Mouse (Mus musculus) testis, postnatal 14 days (tissue): Measurements from ENCODE around the gene Otulinl.

ENCODE experiments used
- DNase-seq: peaks from one replicate; pipeline ENCODE4 v3.0.0; 2021; ENCODE audit warnings: low spot score

Gene Otulinl

DNA sequence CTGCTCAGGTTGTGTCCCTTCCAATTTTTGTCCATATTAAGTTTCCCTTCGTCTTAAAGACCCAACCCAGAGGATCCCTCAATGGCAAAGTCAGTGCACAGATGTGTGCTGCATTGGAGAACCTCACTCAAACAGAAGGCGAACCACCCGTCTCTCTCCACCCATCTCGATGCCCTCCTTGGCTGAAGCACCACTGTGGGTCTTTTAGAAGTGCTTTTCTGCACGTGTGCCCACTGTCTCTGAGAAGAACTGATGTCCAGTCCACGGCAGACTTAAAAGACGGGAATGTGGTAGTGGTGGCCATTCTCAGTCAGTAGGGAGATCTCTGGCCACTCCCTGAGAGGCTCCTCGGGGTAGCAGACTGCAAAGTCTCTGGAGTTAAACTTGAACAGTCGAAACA lies 24.8 kb downstream of the Otulinl start:
- DNase-seq = no peak

DNA sequence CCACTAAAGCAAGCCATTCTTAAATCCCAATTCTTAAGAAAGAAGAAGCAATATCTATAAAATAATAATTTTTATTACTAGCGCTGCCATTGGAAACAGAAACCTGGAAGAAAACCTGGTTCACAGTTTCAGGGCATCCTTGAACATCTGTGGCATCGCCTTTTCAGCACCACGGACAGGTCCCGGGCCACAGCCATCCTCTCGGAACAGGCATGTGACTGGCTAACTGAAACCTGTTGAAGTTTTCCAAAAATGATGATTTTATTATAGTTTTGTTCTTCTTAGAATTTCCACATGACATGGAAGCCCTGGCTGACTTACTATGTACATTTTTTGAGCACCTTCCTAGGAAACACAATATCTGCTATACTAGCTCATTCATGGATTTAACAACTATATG lies 26.4 kb downstream of the Otulinl start:
- no peak for DNase-seq

GRCm38 (mm10) chr15:27647686-27648085 lies 33.7 kb downstream of the Otulinl start:
- DNase-seq = no peak

DNA sequence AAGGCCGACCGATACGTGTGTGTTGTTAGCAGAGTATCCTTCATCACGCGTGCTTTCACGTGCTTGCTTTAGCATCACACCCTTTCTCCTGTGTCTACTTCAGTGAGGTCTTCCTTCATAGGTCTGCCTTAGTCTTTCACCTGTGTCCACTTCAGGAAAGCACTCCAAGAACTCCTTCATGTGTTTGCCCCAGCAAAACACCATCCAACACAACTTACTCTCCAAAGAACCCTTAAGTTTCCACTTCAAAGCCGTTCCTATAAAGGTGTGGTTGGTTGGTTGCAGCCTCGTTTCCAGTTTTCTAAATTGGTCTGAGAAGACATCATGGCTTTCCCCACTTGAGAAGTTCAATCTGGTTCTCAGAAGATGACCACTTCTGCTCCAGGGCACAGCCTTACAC lies 34.7 kb downstream of the Otulinl start:
- no peak for DNase-seq

DNA sequence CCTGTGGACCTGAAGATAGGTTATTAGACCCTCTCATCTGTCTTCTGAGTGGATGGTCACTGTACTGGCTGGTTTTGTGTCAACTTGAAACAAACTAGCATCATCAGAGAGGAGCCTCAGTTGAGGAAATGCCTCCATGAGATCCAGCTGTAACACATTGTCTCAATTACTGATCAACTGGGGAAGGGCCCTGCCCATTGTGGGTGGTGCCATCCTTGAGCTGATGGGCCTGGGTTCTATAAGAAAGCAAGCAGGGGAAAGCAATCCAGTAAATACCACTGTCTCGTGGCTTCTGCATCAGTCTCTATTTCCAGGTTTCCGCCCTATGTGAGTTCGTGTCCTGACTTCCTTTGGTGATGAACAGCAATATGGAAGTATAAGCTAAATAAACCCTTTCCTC lies 36.1 kb downstream of the Otulinl start:
- no peak for DNase-seq

GRCm38 (mm10) chr15:27642895-27643294 lies 38.5 kb downstream of the Otulinl start:
- no peak for DNase-seq

- no peak for DNase-seq
These were observed 40.2 kb downstream of the Otulinl start for GRCm38 (mm10) chr15:27641171-27641570.

- no peak for DNase-seq
These were observed 47.2 kb downstream of the Otulinl start for GRCm38 (mm10) chr15:27633941-27634900.

DNA sequence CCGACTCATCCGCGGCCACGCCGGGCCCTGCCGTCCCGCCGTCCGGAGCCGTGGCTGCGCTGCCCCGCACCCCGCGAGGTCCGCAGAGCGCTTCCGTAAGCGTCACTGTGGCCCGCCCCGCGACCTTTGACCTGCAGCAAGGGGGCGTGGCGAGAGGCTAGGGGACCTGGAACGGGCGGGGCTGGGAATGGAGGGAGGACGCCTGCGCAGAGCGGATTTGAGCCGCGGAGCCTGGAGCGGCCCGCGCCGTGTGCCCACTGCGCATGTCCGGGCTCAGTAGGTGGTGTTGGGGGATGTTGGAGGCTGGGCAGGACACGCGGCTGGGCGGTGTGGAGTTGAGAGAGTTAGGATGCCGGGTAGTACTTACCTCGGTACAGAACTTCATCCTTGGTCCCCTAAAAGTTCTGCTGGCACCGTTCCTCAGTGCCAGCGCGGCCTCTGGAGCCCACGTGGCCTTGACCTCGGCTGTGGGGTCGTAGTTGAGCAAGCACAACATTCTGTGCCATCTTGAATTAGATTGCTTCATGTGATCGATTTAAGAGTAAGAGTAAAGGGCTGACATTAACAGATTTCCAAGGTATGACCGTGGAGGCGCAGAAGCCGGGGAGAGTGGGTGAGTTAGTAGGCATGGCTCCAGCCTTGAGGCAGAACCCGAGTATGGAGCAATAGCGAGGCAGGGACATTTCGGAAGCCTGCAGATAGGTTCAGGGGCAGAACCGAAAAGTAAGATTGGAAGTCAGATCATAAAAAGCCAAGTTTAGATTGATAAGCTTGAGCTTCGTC lies 50.6 kb downstream of the Otulinl start, which contains the start of gene Otulin:
Gene Otulin, minus strand, starts transcription at position 93 of the 783 bp plus-strand sequence.
- peak; percentile 97 for DNase-seq

GRCm38 (mm10) chr15:27629800-27630600 lies 51.4 kb downstream of the Otulinl start:
- DNase-seq = no peak

DNA sequence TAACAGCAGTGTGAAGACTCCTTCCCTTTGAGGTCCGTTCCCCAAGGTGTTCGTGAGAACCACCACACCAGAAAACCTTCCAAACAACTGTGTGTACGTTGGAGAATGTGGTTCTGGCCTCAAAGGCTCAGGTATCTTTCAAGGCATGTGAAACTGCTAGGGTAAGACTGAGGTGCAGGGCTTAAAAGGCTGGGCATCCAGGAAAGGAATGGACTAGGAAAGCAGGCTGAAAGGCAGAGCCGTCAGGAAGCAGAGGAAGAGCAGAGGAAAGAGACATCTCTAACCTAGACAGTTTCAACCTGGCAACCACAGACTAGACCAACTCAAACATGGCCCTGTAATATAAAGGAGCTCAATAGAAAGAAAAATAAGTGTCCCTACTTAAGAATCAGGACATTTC lies 52.3 kb downstream of the Otulinl start:
- no peak for DNase-seq

- DNase-seq = no peak
These were observed 53.6 kb downstream of the Otulinl start for GRCm38 (mm10) chr15:27627794-27628193.

GRCm38 (mm10) chr15:27626314-27626713 lies 55.1 kb downstream of the Otulinl start:
- no peak for DNase-seq

GRCm38 (mm10) chr15:27625890-27626255 lies 55.5 kb downstream of the Otulinl start:
- no peak for DNase-seq

DNA sequence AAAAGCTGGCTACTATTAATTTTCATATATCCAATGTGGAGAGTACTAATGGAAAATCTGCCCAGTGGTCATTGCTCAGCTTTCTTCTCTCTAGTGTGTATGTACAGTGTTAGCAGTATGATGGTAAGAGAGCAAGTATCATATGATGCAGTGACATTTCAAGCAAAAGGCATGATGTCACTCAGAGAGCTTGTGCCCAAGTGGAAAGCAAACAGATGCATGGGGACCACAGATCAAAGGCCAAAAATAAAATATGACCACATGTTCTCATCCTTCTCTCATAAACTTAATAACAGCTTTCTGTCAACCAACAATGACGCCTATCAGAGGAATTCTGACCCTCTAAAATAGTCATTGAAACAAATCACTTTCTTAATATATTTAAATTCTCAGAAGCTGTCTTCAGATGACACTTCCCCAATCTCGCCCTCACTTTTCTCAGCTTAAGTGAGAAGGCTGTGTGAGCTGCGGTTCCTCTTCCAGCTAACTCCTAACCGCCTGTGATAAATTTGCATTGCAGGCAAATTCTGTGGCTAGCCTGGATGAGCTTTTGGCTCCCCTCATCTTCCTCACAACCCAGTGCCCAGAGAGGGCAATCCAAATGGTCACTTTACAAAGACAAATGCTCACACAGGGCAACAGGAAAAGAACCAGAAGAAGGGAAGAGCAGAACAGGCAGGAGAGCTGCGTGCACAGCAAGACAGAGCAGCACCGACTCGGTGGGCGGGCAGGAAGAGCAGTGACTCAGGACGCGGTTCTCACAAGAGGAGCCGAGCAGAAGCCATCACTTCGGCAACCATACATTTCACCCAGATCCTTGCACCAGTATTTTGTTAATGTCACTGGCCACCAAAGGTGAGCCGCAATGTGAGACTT lies 56.1 kb downstream of the Otulinl start:
- no peak for DNase-seq

DNA sequence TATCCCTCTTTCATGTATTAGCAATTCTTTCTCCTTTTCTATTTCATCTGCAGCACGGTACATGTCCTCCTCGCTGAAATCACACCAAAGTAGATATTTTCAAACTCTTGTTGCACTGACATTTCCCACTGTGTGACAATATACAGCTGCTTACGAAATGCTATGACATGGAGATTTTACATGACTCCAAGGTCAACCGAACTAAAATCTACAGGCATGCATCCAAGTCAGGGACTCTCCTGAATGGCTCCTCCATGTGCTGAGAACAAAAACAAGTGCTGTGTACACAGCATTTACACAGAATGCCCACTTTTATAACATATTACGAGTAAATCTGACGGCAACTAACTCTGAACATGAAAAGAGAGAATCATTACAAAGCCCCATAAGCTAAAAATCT lies 58.1 kb downstream of the Otulinl start:
- DNase-seq = no peak

- DNase-seq = no peak
These were observed 60.7 kb downstream of the Otulinl start for GRCm38 (mm10) chr15:27620475-27621185.

DNA sequence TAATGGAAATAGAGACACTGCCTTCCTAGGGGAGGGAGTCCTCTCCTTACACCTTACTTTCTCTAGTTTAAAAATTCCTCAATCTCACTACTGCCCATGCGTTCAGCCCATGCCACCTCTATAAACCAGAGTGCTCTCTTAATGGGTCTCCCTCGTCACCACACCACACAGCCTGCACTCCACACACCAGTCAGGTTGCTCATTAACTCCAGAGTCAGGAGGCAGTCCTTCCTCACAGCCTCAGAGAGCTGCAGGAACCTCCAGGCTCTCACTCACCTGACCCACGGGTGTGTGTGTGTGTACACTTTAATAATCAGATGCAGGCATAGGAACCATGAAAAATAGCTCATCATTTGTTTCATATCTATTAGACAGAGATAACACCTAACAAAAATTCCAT lies 61.7 kb downstream of the Otulinl start:
- no peak for DNase-seq

DNA sequence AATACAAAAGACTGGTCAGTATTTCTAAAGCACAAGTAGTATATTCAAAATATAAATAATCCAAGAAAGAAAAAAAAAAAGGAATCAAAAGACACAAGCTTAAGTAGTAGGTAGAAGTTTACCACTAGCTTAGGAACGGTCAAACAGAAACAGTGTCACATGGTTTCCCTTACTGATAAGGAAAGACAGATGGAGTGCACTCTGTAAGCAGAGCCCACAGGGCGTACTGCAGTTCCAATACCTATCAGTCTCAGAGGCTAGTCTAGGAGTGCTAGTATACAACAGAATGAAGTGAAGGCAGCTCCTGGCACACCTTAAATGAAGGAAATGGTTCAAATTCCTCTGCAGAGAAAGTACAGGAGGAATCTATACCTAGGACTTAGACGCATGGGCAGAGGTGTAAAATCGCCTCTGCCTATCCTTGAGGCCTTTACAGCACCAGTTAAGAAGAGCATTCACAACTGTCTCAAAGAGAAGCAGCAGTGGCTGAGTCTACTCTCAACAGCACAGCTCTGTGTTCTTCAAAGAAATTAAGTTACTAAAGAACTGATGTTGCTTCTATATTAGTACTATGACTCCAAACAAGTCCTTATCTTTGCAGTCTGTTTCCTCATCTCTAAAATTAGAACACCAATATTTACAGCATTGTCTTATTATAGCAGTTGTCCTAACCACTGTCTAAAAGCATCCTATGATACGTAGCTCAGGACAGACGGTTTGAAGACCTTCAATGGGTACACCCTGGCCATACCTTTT lies 62.4 kb downstream of the Otulinl start:
- DNase-seq = no peak

GRCm38 (mm10) chr15:27617227-27617626 lies 64.2 kb downstream of the Otulinl start:
- DNase-seq = no peak
